Mouse (Mus musculus): ENCODE measurements at regions not wholly inside any gene's neighbourhood (a gene's known extent, or its start where the extent isn't known, plus 50 kb on each side); places are given as distances from the start of the nearest gene placed in this dataset.

- Histone ChIP-seq H3K4me1 (ENCODE audit: insufficient read depth, low read depth, low read length) (no peaks in the 10 kb centered on the region), H3K4me2 (replicated peaks; ENCODE audit: low read depth, low read length) (no peak overlapping the region), H3K27me3 (replicated peaks; ENCODE audit: insufficient read depth, low read length) (no peaks in the 10 kb centered on the region), H3K36me3 (ENCODE audit: insufficient read depth, low read length) (no peaks in the 10 kb centered on the region), H3K9me3 (ENCODE audit: low read length) (no peaks in the 10 kb centered on the region), H3K27ac (ENCODE audit: low read length) (no peak overlapping the region), H3K4me3 (ENCODE audit: low read depth, low read length) (no peak overlapping the region), H3K9ac (replicated peaks; ENCODE audit: low read depth) (no peak overlapping the region)
- no peak for TF ChIP-seq CTCF (IDR thresholded peaks at IDR 0.05)
- no peak for TF ChIP-seq EP300 (IDR thresholded peaks at IDR 0.05)
- no peak for ATAC-seq
- 74% methylated on average over 6 of the region's 6 CpGs for WGBS
- no peak for DNase-seq (ENCODE audit: low spot score)
These were observed 212.5 kb downstream of the Ccser2 start for GRCm38 (mm10) chr14:36756056-36756455.

DNA sequence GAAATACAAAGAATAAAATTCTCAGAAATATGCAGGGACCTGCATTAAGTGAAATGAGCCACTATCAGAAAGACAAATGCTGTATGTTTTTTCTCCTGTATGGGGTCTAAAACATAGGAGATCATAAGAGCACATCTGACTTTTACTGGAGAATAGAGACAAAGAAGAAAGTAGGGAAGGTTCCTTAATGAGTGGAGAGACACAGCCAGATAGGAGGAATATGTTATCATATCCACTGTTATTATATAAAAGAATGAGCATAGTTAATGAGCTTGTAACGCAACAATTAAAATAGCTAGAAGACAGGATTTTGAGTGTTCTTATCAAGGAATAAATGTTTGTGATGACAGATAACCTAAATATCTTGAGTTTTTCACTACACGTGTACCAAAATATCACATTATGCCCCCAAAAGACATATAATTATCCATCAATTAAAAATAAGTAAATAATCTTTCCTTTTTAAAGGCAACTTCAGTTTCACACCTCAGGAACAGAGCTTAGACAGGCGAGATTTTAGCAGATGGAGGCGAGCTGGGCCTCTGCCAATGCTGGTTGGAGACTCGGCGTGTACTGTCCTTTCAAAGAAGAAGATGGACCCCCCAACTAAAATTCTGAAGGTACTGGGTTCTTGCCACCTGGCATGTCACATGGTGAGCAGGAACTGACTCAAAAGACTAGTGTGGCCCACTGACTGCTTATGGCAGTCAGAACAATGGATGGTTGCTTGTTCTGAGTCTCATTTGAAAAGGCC lies 220.3 kb downstream of the Ccser2 start:
- no peak for TF ChIP-seq CTCF (IDR thresholded peaks at IDR 0.05)
- TF ChIP-seq EP300 (IDR thresholded peaks at IDR 0.05) = no peak
- H3K4me3 ChIP-seq (ENCODE audit: low read depth, low read length) = no peak overlapping the region
- H3K4me1 ChIP-seq (ENCODE audit: insufficient read depth, low read depth, low read length) = no peaks in the 10 kb centered on the region
- no peak for DNase-seq (ENCODE audit: low spot score)
- no peak for ATAC-seq
- H3K27ac ChIP-seq (ENCODE audit: low read length) = no peak overlapping the region
- H3K4me2 ChIP-seq (replicated peaks; ENCODE audit: low read depth, low read length) = no peak overlapping the region
- H3K36me3 ChIP-seq (ENCODE audit: insufficient read depth, low read length) = no peaks in the 10 kb centered on the region
- no peak overlapping the region for H3K9ac ChIP-seq (replicated peaks; ENCODE audit: low read depth)
- H3K27me3 ChIP-seq (replicated peaks; ENCODE audit: insufficient read depth, low read length) = no peaks in the 10 kb centered on the region
- H3K9me3 ChIP-seq (ENCODE audit: low read length) = no peaks in the 10 kb centered on the region
- WGBS = 69% methylated on average over 6 of the region's 6 CpGs

DNA sequence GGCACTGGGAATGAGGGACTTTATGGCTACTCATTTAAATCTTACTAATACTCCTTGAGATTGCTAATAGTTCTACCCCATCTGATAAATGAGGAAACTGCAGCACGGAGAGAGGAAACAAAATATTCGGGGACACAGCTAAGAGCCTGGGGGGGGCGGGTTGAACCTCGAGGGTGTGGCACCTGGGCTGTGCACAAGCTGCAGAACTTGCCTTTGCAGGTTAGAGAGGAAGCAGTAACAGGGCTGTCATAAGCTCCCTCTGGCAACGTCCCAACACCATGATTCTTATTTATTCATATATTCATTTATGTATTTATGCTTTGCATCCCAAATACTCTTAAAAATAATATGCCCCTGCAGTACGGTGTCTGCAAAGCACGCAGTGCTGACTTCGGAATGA lies 237.5 kb downstream of the Ccser2 start:
- no peak for ATAC-seq
- WGBS = 74% methylated on average over 8 of the region's 8 CpGs
- Histone ChIP-seq H3K9ac (replicated peaks; ENCODE audit: low read depth) (no peak overlapping the region), H3K9me3 (ENCODE audit: low read length) (no peaks in the 10 kb centered on the region), H3K27ac (ENCODE audit: low read length) (no peak overlapping the region), H3K4me2 (replicated peaks; ENCODE audit: low read depth, low read length) (no peak overlapping the region), H3K4me1 (ENCODE audit: insufficient read depth, low read depth, low read length) (no peaks in the 10 kb centered on the region), H3K27me3 (replicated peaks; ENCODE audit: insufficient read depth, low read length) (no peaks in the 10 kb centered on the region), H3K4me3 (ENCODE audit: low read depth, low read length) (no peak overlapping the region), H3K36me3 (ENCODE audit: insufficient read depth, low read length) (no peaks in the 10 kb centered on the region)
- DNase-seq (ENCODE audit: low spot score) = no peak
- TF ChIP-seq EP300 (IDR thresholded peaks at IDR 0.05) (no peak), CTCF (IDR thresholded peaks at IDR 0.05) (no peak)

GRCm38 (mm10) chr14:36726092-36726491 lies 242.5 kb downstream of the Ccser2 start:
- no peaks in the 10 kb centered on the region for H3K4me1 ChIP-seq (ENCODE audit: insufficient read depth, low read depth, low read length)
- H3K36me3 ChIP-seq (ENCODE audit: insufficient read depth, low read length) = no peaks in the 10 kb centered on the region
- WGBS = 71% methylated on average over 6 of the region's 6 CpGs
- no peak for TF ChIP-seq CTCF (IDR thresholded peaks at IDR 0.05)
- TF ChIP-seq EP300 (IDR thresholded peaks at IDR 0.05) = no peak
- no peak overlapping the region for H3K4me2 ChIP-seq (replicated peaks; ENCODE audit: low read depth, low read length)
- no peak overlapping the region for H3K9ac ChIP-seq (replicated peaks; ENCODE audit: low read depth)
- no peaks in the 10 kb centered on the region for H3K27me3 ChIP-seq (replicated peaks; ENCODE audit: insufficient read depth, low read length)
- H3K4me3 ChIP-seq (ENCODE audit: low read depth, low read length) = no peak overlapping the region
- H3K9me3 ChIP-seq (ENCODE audit: low read length) = no peaks in the 10 kb centered on the region
- no peak overlapping the region for H3K27ac ChIP-seq (ENCODE audit: low read length)
- DNase-seq (ENCODE audit: low spot score) (no peak), ATAC-seq (no peak)

DNA sequence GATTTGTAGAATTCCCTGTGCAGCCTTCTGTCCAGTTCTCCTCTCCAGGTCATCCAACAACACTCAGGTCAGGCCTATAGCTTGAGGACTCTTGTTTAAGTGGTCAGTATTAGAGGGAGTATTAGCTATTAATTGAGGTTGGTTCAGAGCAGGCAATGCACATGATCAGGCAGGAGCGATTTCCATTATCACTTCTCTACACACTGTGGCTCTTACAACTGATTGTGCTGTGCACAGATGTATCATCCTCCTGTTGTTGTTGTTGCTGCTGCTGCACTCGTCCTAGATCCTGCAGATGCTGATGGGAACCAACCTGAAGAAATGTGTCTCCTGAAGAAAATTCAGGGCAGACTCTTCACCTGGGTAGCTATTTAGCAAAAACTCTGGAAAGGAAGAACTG lies 252.9 kb downstream of the Ccser2 start:
- no peaks in the 10 kb centered on the region for H3K4me1 ChIP-seq (ENCODE audit: insufficient read depth, low read depth, low read length)
- no peak overlapping the region for H3K4me3 ChIP-seq (ENCODE audit: low read depth, low read length)
- no peak for ATAC-seq
- H3K27ac ChIP-seq (ENCODE audit: low read length) = no peak overlapping the region
- H3K9ac ChIP-seq (replicated peaks; ENCODE audit: low read depth) = no peak overlapping the region
- H3K9me3 ChIP-seq (ENCODE audit: low read length) = no peaks in the 10 kb centered on the region
- H3K27me3 ChIP-seq (replicated peaks; ENCODE audit: insufficient read depth, low read length) = no peaks in the 10 kb centered on the region
- H3K4me2 ChIP-seq (replicated peaks; ENCODE audit: low read depth, low read length) = no peak overlapping the region
- H3K36me3 ChIP-seq (ENCODE audit: insufficient read depth, low read length) = no peaks in the 10 kb centered on the region
- 67% methylated on average over 2 of the region's 2 CpGs for WGBS
- DNase-seq (ENCODE audit: low spot score) = no peak
- TF ChIP-seq CTCF (IDR thresholded peaks at IDR 0.05) (no peak), EP300 (IDR thresholded peaks at IDR 0.05) (no peak)

DNA sequence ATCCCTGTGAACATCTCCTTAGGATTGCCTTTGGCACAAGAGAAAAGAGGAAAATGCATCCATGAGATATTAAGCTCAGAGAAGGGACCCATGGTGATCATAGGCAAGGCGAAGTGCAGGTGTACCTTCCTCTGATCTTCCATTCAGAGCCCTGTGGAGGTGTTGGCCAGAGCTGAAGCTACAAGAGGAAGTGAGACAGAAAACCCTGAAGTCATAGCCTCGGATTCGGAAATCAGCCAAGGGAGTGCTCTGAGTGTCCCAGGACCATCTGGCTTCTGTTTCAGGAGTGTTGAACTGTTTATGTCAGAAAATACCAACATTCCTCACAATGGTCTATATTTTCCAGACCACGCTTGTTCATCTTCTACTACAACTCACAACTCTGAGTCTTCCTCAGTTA lies 271.6 kb downstream of the Ccser2 start:
- ATAC-seq (no peak), DNase-seq (ENCODE audit: low spot score) (no peak)
- TF ChIP-seq CTCF (IDR thresholded peaks at IDR 0.05) (no peak), EP300 (IDR thresholded peaks at IDR 0.05) (no peak)
- Histone ChIP-seq H3K9ac (replicated peaks; ENCODE audit: low read depth) (no peak overlapping the region), H3K4me2 (replicated peaks; ENCODE audit: low read depth, low read length) (no peak overlapping the region), H3K27me3 (replicated peaks; ENCODE audit: insufficient read depth, low read length) (no peaks in the 10 kb centered on the region), H3K4me1 (ENCODE audit: insufficient read depth, low read depth, low read length) (no peaks in the 10 kb centered on the region), H3K9me3 (ENCODE audit: low read length) (no peaks in the 10 kb centered on the region), H3K4me3 (ENCODE audit: low read depth, low read length) (no peak overlapping the region), H3K36me3 (ENCODE audit: insufficient read depth, low read length) (no peaks in the 10 kb centered on the region), H3K27ac (ENCODE audit: low read length) (no peak overlapping the region)
- 69% methylated on average over 4 of the region's 4 CpGs for WGBS

- Histone ChIP-seq H3K36me3 (ENCODE audit: insufficient read depth, low read length) (no peaks in the 10 kb centered on the region), H3K27ac (ENCODE audit: low read length) (no peak overlapping the region), H3K27me3 (replicated peaks; ENCODE audit: insufficient read depth, low read length) (no peaks in the 10 kb centered on the region), H3K9ac (replicated peaks; ENCODE audit: low read depth) (no peak overlapping the region), H3K9me3 (ENCODE audit: low read length) (no peaks in the 10 kb centered on the region), H3K4me1 (ENCODE audit: insufficient read depth, low read depth, low read length) (no peaks in the 10 kb centered on the region), H3K4me3 (ENCODE audit: low read depth, low read length) (no peak overlapping the region), H3K4me2 (replicated peaks; ENCODE audit: low read depth, low read length) (no peak overlapping the region)
- TF ChIP-seq EP300 (IDR thresholded peaks at IDR 0.05) = no peak
- no peak for TF ChIP-seq CTCF (IDR thresholded peaks at IDR 0.05)
- no peak for ATAC-seq
- DNase-seq (ENCODE audit: low spot score) = no peak
These were observed 276.6 kb downstream of the Ccser2 start for GRCm38 (mm10) chr14:36691958-36692357.

All from lung, postnatal 0 days (tissue).